Mouse (Mus musculus) lung, postnatal 0 days (tissue): ENCODE data around the gene Gpsm3. TPM values are rescaled to one million over a fixed set of nuclear protein-coding genes. Genes with fewer than 3 reads are reported as not detected.

Experiments
- ATAC-seq: fragments of 200-750 bp; cut with Nextera tagmentation; 2 replicates; pipeline ENCODE4 v1.8.0; 2017; ENCODE audit warnings: moderate library complexity
- DNase-seq: peaks from one replicate; pipeline ENCODE4 v3.0.0-alpha.2; 2016; ENCODE audit warnings: low spot score
- H3K27ac ChIP-seq: fragments of 300-500 bp; sonication (generic); 2 replicates; pipeline ENCODE4 v1.5.1; 2014; ENCODE audit warnings: antibody characterized with exemption, mild to moderate bottlenecking, low read length, mixed read lengths
- H3K27me3 ChIP-seq: fragments of 300-500 bp; sonication (generic); replicated peaks from 2 replicates; pipeline ENCODE4 v1.6.1; 2014; ENCODE audit warnings: low read length, mixed read lengths; ENCODE audit not compliant: insufficient read depth
- H3K36me3 ChIP-seq: fragments of 300-500 bp; sonication (generic); 2 replicates; pipeline ENCODE4 v1.6.1; 2014; ENCODE audit warnings: low read length, mixed read lengths; ENCODE audit not compliant: insufficient read depth
- H3K4me1 ChIP-seq: fragments of 300-500 bp; sonication (generic); 2 replicates; pipeline ENCODE4 v1.6.1; 2014; ENCODE audit warnings: antibody characterized with exemption, low read depth, low read length, mixed read lengths; ENCODE audit not compliant: insufficient read depth
- H3K4me2 ChIP-seq: fragments of 300-500 bp; sonication (generic); replicated peaks from 2 replicates; pipeline ENCODE4 v1.6.1; 2014; ENCODE audit warnings: low read depth, mild to moderate bottlenecking, low read length, moderate library complexity, mixed read lengths
- H3K4me3 ChIP-seq: fragments of 300-500 bp; sonication (generic); 2 replicates; pipeline ENCODE4 v1.5.1; 2014; ENCODE audit warnings: low read depth, low read length
- H3K9ac ChIP-seq: fragments of 300-500 bp; sonication (generic); replicated peaks from 2 replicates; pipeline ENCODE4 v1.6.1; 2014; ENCODE audit warnings: low read depth, mild to moderate bottlenecking
- H3K9me3 ChIP-seq: fragments of 300-500 bp; sonication (generic); 2 replicates; pipeline ENCODE4 v1.6.1; 2016; ENCODE audit warnings: low read length, mixed read lengths
- CTCF ChIP-seq: IDR thresholded peaks from 2 replicates; pipeline ENCODE4 v1.5.1; 2016; ENCODE audit warnings: antibody characterized with exemption, mild to moderate bottlenecking
- EP300 ChIP-seq: IDR thresholded peaks from 2 replicates; pipeline ENCODE4 v1.6.1; 2016; ENCODE audit warnings: antibody characterized with exemption, mild to moderate bottlenecking, control low read depth
- WGBS: fragments of 180-500 bp; shearing (Covaris S2); extraction: QIAGEN DNeasy Blood & Tissue Kit; methylation state at CpG from one replicate; pipeline ENCODE4 v1.1.7; 2014; 5-methylcytosine and 5-hydroxymethylcytosine counted together
- polyA plus RNA-seq: library from polyadenylated mRNA; unstranded; fragments of >200 nt; fragmentation: Nextera tagmentation; extraction: Ambion mirVana; gene quantifications from 2 replicates; pipeline ENCODE4 v1.2.1, GENCODE M21; 2015

Gpsm3 gene
- polyA plus RNA-seq, 1 experiment from 2014 or later: 41.0 TPM

- peaks cover 22% of the 10 kb centered on the region; the same call in 1 of the 2 replicates for H3K4me1 ChIP-seq
- peak overlapping the region; percentile 96 for H3K4me2 ChIP-seq
- no peak for ATAC-seq
- H3K27me3 ChIP-seq: no peaks in the 10 kb centered on the region
- peak overlapping the region; percentile 86 for H3K4me3 ChIP-seq
- H3K27ac ChIP-seq: peak overlapping the region; percentile 97
- 46% methylated on average over 34 of the region's 34 CpGs for WGBS
- TF ChIP-seq CTCF (peak; percentile 28), EP300 (no peak)
- H3K9ac ChIP-seq: peak overlapping the region; percentile 84
- DNase-seq: peak; percentile 61
- no peaks in the 10 kb centered on the region for H3K9me3 ChIP-seq
- peaks cover 11% of the 10 kb centered on the region; the same call in 1 of the 2 replicates for H3K36me3 ChIP-seq
Observed at GRCm38 (mm10) chr17:34593752-34594525, 4.3 kb downstream of the Gpsm3 start.

DNA sequence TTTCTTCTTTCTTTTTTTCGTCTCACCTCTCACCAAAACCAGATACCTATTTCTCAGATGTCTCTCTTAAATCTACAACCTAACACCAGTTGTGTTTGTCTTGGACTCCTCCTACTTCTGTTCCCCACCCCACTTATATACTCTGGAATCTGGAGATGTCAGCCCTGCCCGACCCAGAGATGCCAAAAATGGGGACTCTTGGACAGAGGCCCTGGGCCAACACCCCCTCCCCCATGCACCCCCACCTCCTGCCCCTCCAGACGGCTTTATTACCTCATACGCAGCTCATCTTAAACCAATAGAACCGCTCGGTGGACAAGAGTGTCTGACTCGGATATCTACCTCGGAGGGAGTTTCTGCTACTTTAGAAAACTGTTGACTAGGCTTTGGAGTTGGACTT lies 6.5 kb downstream of the Gpsm3 start:
- Histone ChIP-seq H3K9me3 (no peaks in the 10 kb centered on the region), H3K4me3 (no peak overlapping the region), H3K4me1 (peaks cover 7% of the 10 kb centered on the region; the same call in 1 of the 2 replicates), H3K4me2 (peak overlapping the region; percentile 32; the same call in 1 of the 2 replicates), H3K27me3 (no peaks in the 10 kb centered on the region), H3K36me3 (peaks cover 11% of the 10 kb centered on the region; the same call in 1 of the 2 replicates), H3K27ac (peak overlapping the region; percentile 88), H3K9ac (no peak overlapping the region)
- TF ChIP-seq EP300 (peak; percentile 63; the same call in 1 of the 2 replicates), CTCF (no peak)
- WGBS: 33% methylated on average over 8 of the region's 8 CpGs
- DNase-seq (peak; percentile 78), ATAC-seq (peak; percentile 45)

GRCm38 (mm10) chr17:34597566-34598095 lies 8.0 kb downstream of the Gpsm3 start, which contains the start of gene Ager:
Gene Ager, plus strand, starts transcription at chr17:34597862.
- Histone ChIP-seq H3K4me2 (peak within 1 kb of the TSS; percentile 54), H3K4me1 (peaks cover 12% of the 10 kb centered on the region; the same call in 1 of the 2 replicates), H3K9ac (peak within 1 kb of the TSS; percentile 56), H3K27me3 (no peaks in the 10 kb centered on the region), H3K9me3 (no peaks in the 10 kb centered on the region), H3K4me3 (peak within 1 kb of the TSS; percentile 40), H3K27ac (peak within 1 kb of the TSS; percentile 88), H3K36me3 (peaks cover 11% of the 10 kb centered on the region; the same call in 1 of the 2 replicates)
- peak; percentile 92 for DNase-seq
- no peak for TF ChIP-seq CTCF
- TF ChIP-seq EP300: peak; percentile 95
- ATAC-seq: peak; percentile 84
- WGBS: 10% methylated on average over 5 of the region's 6 CpGs

DNA sequence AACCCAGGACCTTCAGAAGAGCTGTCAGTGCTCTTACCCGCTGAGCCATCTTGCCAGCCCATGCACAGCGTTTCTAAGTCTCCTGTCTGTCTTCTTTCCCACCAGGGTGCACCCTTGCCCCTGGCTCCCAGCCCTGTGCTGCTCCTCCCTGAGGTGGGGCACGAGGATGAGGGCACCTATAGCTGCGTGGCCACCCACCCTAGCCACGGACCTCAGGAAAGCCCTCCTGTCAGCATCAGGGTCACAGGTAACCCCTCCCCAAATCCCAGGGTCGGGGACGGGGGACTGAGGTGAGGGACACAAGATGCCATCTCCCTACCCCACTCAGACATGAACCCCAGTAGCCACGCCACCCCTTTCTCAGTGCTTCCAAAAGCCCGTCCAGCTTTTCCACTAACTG lies 10.3 kb downstream of the Gpsm3 start:
- peak overlapping the region; percentile 56 for H3K9ac ChIP-seq
- H3K4me1 ChIP-seq: peaks cover 21% of the 10 kb centered on the region
- H3K36me3 ChIP-seq: 0 out of 2 replicates have a peak, but pooled peaks cover 5% of the 10 kb centered on the region
- no peak for DNase-seq
- H3K9me3 ChIP-seq: no peaks in the 10 kb centered on the region
- 74% methylated on average over 9 of the region's 9 CpGs for WGBS
- peak overlapping the region; percentile 88; the same call in 1 of the 2 replicates for H3K27ac ChIP-seq
- peak overlapping the region; percentile 40 for H3K4me3 ChIP-seq
- ATAC-seq: no peak
- no peak for TF ChIP-seq CTCF
- TF ChIP-seq EP300: no peak
- peak overlapping the region; percentile 54 for H3K4me2 ChIP-seq
- no peaks in the 10 kb centered on the region for H3K27me3 ChIP-seq

DNA sequence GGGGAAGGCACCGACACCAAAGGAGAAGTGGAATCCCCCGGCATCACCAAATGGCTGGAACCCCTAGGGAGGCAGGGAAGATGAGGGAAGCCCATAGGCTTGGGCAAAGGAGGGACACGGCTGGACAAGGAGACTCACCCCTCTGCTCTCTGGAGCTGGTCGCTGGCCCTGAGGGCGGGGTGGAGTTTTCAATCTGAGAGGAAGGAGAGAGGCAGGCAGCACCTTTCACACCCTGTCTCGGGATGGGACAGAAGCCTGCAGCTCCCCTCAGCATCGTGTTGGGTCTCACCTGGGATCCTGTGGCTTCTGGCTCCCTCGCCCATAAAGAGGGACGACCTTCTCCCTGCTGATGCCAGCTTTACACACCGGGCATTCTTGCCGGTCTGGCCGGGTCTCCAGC lies 12.2 kb downstream of the Gpsm3 start:
- Histone ChIP-seq H3K27ac (peak overlapping the region; percentile 66), H3K4me3 (no peak overlapping the region), H3K9ac (no peak overlapping the region), H3K4me2 (peak overlapping the region; percentile 30; the same call in 1 of the 2 replicates), H3K9me3 (no peaks in the 10 kb centered on the region), H3K4me1 (peaks cover 20% of the 10 kb centered on the region), H3K27me3 (no peaks in the 10 kb centered on the region), H3K36me3 (no peaks in the 10 kb centered on the region)
- TF ChIP-seq CTCF (no peak), EP300 (no peak; the same call in 1 of the 2 replicates)
- ATAC-seq (no peak), DNase-seq (no peak)
- 57% methylated on average over 12 of the region's 12 CpGs for WGBS

DNA sequence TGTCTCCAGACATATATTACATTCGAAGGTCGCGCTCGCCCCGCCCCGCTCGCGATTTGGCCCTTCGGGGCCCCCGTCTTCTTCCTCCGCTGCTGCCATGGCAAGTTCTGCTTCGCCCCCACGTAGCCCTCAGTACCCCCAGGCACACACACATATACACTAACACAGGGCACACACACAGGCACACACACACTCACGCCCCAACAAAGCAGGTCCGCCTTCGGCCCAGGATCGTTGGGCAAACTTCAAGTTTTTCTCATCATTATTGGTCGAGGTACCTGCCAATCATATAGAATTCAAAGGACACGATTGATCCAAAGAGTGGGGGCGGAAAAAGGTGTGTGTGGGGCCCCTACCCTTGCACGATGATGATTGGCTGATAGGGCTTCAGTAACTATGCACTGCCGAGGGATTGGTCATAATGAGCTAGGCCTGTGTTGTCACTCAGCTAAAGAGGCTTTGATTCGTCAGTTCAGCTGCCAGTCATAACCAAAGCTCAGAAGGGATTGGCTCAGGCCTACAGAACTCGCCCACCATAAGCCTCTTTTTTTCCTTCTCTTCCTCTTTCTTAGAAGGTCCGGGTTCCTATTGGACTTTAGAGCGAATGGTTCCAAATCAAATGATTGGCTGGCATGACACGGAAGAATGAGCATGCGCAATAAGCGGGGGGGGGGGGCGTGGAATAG lies 13.9 kb downstream of the Gpsm3 start, which contains the start of gene Rnf5:
TSS of gene Rnf5 (minus strand) at position 316 of the 686 bp plus-strand sequence.
- ATAC-seq (peak; percentile 91), DNase-seq (peak; percentile 100)
- Histone ChIP-seq H3K4me2 (peak within 1 kb of the TSS; percentile 96), H3K27ac (peak within 1 kb of the TSS; percentile 96), H3K4me1 (peaks cover 18% of the 10 kb centered on the region), H3K36me3 (no peaks in the 10 kb centered on the region), H3K27me3 (no peaks in the 10 kb centered on the region), H3K9me3 (no peaks in the 10 kb centered on the region), H3K9ac (peak within 1 kb of the TSS; percentile 46), H3K4me3 (peak within 1 kb of the TSS; percentile 55)
- WGBS: under 1% methylated on average over 30 of the region's 30 CpGs
- TF ChIP-seq CTCF: no peak
- peak; percentile 94 for TF ChIP-seq EP300
